Mouse (Mus musculus) lung, postnatal 25 days (tissue): ENCODE results near the gene Sec63.

ENCODE experiments used
- DNase-seq: peaks from one replicate; pipeline ENCODE4 v3.0.0; 2022; ENCODE audit warnings: low spot score

Gene Sec63

GRCm38 (mm10) chr10:42863621-42864391 lies 102.5 kb downstream of the Sec63 start:
- DNase-seq: peak; percentile 28

- no peak for DNase-seq
These were observed 103.4 kb downstream of the Sec63 start for GRCm38 (mm10) chr10:42864696-42865095.

GRCm38 (mm10) chr10:42868416-42868815 lies 107.1 kb downstream of the Sec63 start:
- no peak for DNase-seq

- DNase-seq: no peak
These were observed 108.2 kb downstream of the Sec63 start for GRCm38 (mm10) chr10:42869467-42869866.

- DNase-seq: no peak
These were observed 111.1 kb downstream of the Sec63 start for GRCm38 (mm10) chr10:42872269-42873010.

- DNase-seq: no peak
These were observed 111.8 kb downstream of the Sec63 start for GRCm38 (mm10) chr10:42873077-42873595.

GRCm38 (mm10) chr10:42876172-42876571 lies 114.9 kb downstream of the Sec63 start:
- no peak for DNase-seq

- no peak for DNase-seq
These were observed 118.0 kb downstream of the Sec63 start for GRCm38 (mm10) chr10:42879269-42879681.

GRCm38 (mm10) chr10:42879682-42880081 lies 118.4 kb downstream of the Sec63 start:
- DNase-seq: no peak
